Mouse (Mus musculus) liver, embryonic 11.5 days (tissue): ENCODE results near the gene Ccdc142. TPM values are rescaled to one million over a fixed set of nuclear protein-coding genes. Genes with fewer than 3 reads are reported as not detected.

Experiments used
- ATAC-seq: fragments of 200-750 bp; cut with Nextera tagmentation; replicated peaks from 2 replicates; pipeline ENCODE4 v1.8.0; 2017; ENCODE audit warnings: moderate number of reproducible peaks, mild to moderate bottlenecking, moderate TSS enrichment, moderate library complexity; ENCODE audit not compliant: low FRiP score
- DNase-seq: peaks from one replicate; pipeline ENCODE4 v3.0.0-alpha.2; 2017; ENCODE audit warnings: low spot score
- H3K27ac ChIP-seq: fragments of 300-500 bp; sonication (generic); 2 replicates; pipeline ENCODE4 v1.5.1; 2014; ENCODE audit warnings: mild to moderate bottlenecking, low read depth, low read length, control low read depth
- H3K27me3 ChIP-seq: fragments of 300-500 bp; sonication (generic); replicated peaks from 2 replicates; pipeline ENCODE4 v1.6.1; 2014; ENCODE audit warnings: low read length, mixed read lengths; ENCODE audit not compliant: control insufficient read depth, insufficient read depth
- H3K36me3 ChIP-seq: fragments of 300-500 bp; sonication (generic); 2 replicates; pipeline ENCODE4 v1.6.1; 2014; ENCODE audit warnings: mild to moderate bottlenecking, low read length, moderate library complexity, mixed read lengths; ENCODE audit not compliant: control insufficient read depth, insufficient read depth
- H3K4me1 ChIP-seq: fragments of 300-500 bp; sonication (generic); replicated peaks from 2 replicates; pipeline ENCODE4 v1.6.1; 2014; ENCODE audit warnings: low read length, mixed read lengths; ENCODE audit not compliant: control insufficient read depth, insufficient read depth
- H3K4me2 ChIP-seq: fragments of 300-500 bp; sonication (generic); 2 replicates; pipeline ENCODE4 v1.6.1; 2014; ENCODE audit warnings: mild to moderate bottlenecking, control low read depth, moderate library complexity
- H3K4me3 ChIP-seq: fragments of 300-500 bp; sonication (generic); 2 replicates; pipeline ENCODE4 v1.5.1; 2014; ENCODE audit warnings: low read depth, low read length, control low read depth
- H3K9ac ChIP-seq: fragments of 300-500 bp; sonication (generic); 2 replicates; pipeline ENCODE4 v1.6.1; 2014; ENCODE audit warnings: low read depth, low read length, control low read depth
- H3K9me3 ChIP-seq: fragments of 300-500 bp; sonication (generic); 2 replicates; pipeline ENCODE4 v1.6.1; 2016; ENCODE audit warnings: low read length, inconsistent platforms, mixed read lengths; ENCODE audit not compliant: control insufficient read depth
- WGBS: fragments of 180-500 bp; shearing (Covaris S2); extraction: QIAGEN DNeasy Blood & Tissue Kit; methylation state at CpG from one replicate; pipeline ENCODE4 v1.1.7; 2014; 5-methylcytosine and 5-hydroxymethylcytosine counted together
- polyA plus RNA-seq: library from polyadenylated mRNA; unstranded; fragments of >200 nt; fragmentation: Nextera tagmentation; extraction: Ambion mirVana; gene quantifications from 2 replicates; pipeline ENCODE4 v1.2.1, GENCODE M21; 2014

The Ccdc142 gene
- 2.0 and 2.5 TPM in 2 replicates for polyA plus RNA-seq

DNA sequence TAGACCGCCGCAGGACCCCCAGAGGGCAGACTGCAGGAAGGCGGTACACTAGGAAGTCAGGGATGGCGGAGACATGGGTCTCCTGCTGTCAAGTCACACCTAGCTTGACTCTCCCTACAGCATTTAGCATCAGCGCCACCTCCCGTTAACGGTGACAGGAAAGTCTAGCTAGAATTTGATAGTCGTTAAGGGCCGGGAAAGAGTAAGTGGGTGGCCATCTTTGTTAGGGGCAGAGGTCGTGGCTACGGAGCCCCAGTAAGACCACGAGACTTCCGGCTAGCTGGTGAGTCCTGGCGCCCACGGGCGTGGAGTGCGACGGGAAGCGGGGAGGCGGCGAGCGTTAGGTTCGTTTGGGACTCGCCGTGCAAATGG lies at the start of gene Ccdc142, which contains the start of gene Gm42688:
Gene Ccdc142, plus strand, starts transcription at position 286 of the 372 bp plus-strand sequence.
Gene Gm42688, plus strand, starts transcription at position 302 of the 372 bp plus-strand sequence.
- H3K27ac ChIP-seq = peak within 1 kb of the TSS; percentile 87
- peaks cover 2% of the 10 kb centered on the region; the same call in 1 of the 2 replicates for H3K36me3 ChIP-seq
- H3K9me3 ChIP-seq = no peaks in the 10 kb centered on the region
- H3K4me3 ChIP-seq = peak within 1 kb of the TSS; percentile 87
- H3K27me3 ChIP-seq = no peaks in the 10 kb centered on the region; the same call in none of the 2 replicates
- DNase-seq = peak; percentile 78
- under 1% methylated on average over 25 of the region's 25 CpGs for WGBS
- H3K4me2 ChIP-seq = peak within 1 kb of the TSS; percentile 100
- peaks cover 23% of the 10 kb centered on the region for H3K4me1 ChIP-seq
- ATAC-seq = peak; percentile 86
- H3K9ac ChIP-seq = peak within 1 kb of the TSS; percentile 95

DNA sequence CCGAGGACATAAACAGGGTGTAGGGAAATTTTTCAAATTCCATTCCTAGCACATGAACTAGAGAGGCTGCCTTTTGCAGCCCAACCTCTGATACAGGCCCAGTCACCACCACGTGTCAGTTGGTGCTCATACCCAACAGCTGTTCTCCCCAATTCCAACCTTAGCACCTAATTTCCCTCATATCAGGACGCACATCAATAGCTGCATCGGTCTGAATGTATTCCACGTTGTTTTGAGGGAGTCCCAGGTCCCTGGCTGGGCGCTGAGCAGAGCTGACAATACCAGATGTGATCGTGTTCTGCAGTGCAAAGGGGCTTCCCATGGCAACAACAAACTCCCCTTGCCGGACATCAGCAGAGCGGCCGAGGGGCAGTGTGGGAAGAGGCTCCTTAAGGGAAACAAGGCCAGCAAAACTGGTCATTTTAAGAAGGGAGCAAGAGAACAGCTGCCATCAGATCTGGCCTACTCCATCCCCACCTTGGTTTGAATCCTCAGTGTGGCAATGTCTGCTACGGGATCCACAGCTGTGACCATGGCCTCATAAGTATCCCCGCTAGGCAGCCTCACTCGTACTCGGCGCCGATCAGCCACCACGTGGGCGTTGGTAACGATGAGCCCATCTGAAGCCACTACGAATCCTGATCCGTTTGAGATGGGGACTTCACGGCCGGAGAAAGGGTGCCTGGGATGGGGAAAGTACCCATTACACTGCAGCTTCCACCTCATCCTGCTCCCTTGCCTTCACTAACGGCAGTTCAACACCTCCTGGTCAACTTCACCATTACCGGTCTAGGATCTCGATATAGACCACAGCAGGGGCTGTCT lies 48.1 kb upstream of the Ccdc142 start:
- 2% methylated on average over 26 of the region's 26 CpGs for WGBS
- Histone ChIP-seq H3K36me3 (peaks cover 22% of the 10 kb centered on the region), H3K27me3 (no peaks in the 10 kb centered on the region), H3K4me1 (peaks cover 19% of the 10 kb centered on the region), H3K4me2 (peak overlapping the region; percentile 95), H3K9me3 (no peaks in the 10 kb centered on the region), H3K27ac (peak overlapping the region; percentile 87), H3K4me3 (peak overlapping the region; percentile 79), H3K9ac (peak overlapping the region; percentile 94)
- ATAC-seq (0 out of 2 replicates have a peak, but pooled peaks have one; percentile 6), DNase-seq (peak; percentile 58)

DNA sequence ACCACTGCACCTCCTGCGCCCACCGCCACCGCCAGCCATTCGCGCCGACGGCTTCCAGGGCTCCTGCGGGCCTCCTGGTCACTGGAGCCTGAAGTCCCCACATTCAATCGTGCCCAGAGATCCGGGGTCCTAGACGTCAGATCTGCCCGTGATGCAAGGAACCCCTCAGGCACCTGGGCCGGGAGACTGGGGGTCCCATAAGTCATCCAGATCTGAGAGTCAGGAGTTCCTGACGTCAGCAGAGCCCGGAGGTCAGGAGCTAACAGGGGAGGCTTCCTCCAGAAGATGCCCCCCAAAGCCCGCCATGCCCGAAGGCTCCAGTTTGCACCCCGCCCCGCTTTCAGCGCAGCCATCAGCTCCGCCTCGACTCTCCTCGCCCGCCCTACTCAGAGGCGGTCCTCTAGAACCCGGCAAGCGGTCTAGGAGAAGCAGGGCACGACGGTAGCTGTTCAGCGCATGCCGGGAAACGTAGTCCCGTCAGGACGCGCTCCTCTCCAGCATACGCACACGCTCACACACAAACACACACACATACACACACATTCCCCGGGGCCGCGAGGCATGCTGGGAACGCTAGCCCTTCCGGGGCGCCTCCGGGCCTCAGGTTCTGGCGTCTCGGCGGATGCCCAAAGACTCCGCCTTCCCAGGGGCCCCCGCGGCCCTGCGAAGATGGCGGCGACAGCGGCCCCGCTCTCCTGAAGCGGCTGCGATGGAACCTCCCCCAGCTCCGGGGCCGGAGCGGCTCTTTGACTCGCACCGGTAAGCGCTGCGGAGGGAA lies 47.1 kb upstream of the Ccdc142 start, which contains the start of gene Aup1:
Gene Aup1, plus strand, starts transcription at position 448 of the 778 bp plus-strand sequence.
- Histone ChIP-seq H3K4me2 (peak within 1 kb of the TSS; percentile 95), H3K36me3 (peaks cover 22% of the 10 kb centered on the region), H3K27me3 (no peaks in the 10 kb centered on the region), H3K9me3 (no peaks in the 10 kb centered on the region), H3K9ac (peak within 1 kb of the TSS; percentile 94), H3K27ac (peak within 1 kb of the TSS; percentile 87), H3K4me3 (peak within 1 kb of the TSS; percentile 79), H3K4me1 (peaks cover 20% of the 10 kb centered on the region)
- DNase-seq (peak; percentile 97), ATAC-seq (peak; percentile 93)
- WGBS = under 1% methylated on average over 64 of the region's 64 CpGs

DNA sequence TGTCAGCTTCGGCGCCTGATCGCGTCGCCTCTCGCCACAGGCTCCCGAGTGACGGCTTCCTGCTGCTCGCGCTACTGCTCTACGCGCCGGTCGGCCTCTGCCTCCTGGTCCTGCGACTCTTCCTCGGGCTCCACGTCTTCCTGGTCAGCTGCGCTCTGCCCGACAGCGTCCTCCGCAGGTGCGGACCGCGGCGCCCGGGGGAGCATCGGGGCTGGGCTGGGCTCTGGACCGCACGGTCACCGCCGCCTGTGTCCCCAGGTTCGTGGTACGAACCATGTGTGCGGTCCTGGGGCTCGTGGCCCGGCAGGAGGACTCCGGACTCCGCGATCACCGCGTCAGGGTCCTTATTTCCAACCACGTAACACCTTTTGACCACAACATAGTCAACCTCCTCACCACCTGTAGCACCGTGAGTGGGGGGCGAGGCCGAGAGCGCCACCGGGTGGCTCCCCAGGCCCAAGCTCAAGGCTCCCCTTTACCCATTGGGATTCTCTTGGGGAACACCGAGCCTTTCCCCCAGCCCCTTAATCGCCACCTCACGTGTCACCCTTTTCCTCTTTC lies 46.5 kb upstream of the Ccdc142 start, which contains the start of gene Htra2:
Gene Htra2, minus strand, starts transcription at position 403 of the 561 bp plus-strand sequence.
- Histone ChIP-seq H3K9ac (peak within 1 kb of the TSS; percentile 94), H3K4me2 (peak within 1 kb of the TSS; percentile 95), H3K4me3 (peak within 1 kb of the TSS; percentile 79), H3K27ac (peak within 1 kb of the TSS; percentile 87), H3K4me1 (peaks cover 21% of the 10 kb centered on the region), H3K9me3 (no peaks in the 10 kb centered on the region), H3K36me3 (peaks cover 22% of the 10 kb centered on the region), H3K27me3 (no peaks in the 10 kb centered on the region)
- DNase-seq (no peak), ATAC-seq (peak; percentile 17)
- WGBS = under 1% methylated on average over 50 of the region's 50 CpGs

DNA sequence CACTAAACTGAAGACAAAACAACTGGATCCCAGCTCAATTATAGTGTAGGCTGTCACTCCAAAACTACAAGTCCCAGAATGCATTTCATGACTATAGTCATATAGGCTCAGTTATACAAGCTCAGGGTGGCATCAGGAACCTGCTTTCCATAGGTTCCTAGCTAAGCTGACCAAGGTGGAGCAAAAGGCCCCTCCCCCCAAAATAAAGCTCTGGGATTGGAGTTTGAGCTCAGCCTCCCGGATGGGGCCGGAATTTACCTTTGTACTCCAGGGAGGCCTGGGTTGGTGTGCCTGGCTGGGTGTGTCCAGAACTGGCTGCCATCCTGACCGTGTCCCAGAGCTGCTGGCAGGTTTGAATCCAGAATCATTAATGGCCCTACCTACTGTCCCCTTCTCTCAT lies 43.6 kb upstream of the Ccdc142 start, which contains the start of gene Dqx1:
Gene Dqx1, plus strand, starts transcription at position 55 of the 400 bp plus-strand sequence.
- peaks cover 17% of the 10 kb centered on the region for H3K4me1 ChIP-seq
- H3K27me3 ChIP-seq = peaks cover 20% of the 10 kb centered on the region
- ATAC-seq = no peak
- peak within 1 kb of the TSS; percentile 26; the same call in 1 of the 2 replicates for H3K9ac ChIP-seq
- no peaks in the 10 kb centered on the region for H3K9me3 ChIP-seq
- WGBS = 64% methylated on average over 3 of the region's 3 CpGs
- no peak within 1 kb of the TSS; the same call in 1 of the 2 replicates for H3K27ac ChIP-seq
- peak within 1 kb of the TSS; percentile 33 for H3K4me3 ChIP-seq
- H3K36me3 ChIP-seq = peaks cover 15% of the 10 kb centered on the region
- no peak for DNase-seq
- peak within 1 kb of the TSS; percentile 54 for H3K4me2 ChIP-seq

DNA sequence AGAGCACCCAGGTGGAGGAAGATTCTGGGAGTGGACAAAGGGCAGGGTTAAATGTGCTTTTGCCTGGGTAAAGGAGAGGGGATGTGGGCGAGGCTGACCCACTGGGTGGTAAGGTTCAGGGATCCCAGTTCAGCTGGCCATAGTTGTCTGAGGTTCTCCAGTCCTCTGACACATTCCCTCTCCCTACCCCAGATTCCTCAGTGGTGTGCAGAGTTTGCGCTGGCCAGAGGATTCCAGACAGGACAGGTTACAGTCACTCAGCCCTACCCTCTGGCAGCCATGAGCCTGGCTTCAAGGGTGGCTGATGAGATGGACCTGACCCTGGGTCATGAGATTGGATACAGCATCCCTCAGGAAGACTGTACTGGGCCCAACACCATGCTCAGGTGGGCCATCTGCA lies 42.7 kb upstream of the Ccdc142 start:
- Histone ChIP-seq H3K27me3 (peaks cover 30% of the 10 kb centered on the region), H3K27ac (no peak overlapping the region), H3K4me2 (peak overlapping the region; percentile 54), H3K36me3 (peaks cover 15% of the 10 kb centered on the region), H3K4me3 (peak overlapping the region; percentile 33; the same call in 1 of the 2 replicates), H3K9ac (no peak overlapping the region), H3K9me3 (no peaks in the 10 kb centered on the region), H3K4me1 (peaks cover 13% of the 10 kb centered on the region)
- ATAC-seq = no peak
- 91% methylated on average over 2 of the region's 2 CpGs for WGBS
- no peak for DNase-seq

DNA sequence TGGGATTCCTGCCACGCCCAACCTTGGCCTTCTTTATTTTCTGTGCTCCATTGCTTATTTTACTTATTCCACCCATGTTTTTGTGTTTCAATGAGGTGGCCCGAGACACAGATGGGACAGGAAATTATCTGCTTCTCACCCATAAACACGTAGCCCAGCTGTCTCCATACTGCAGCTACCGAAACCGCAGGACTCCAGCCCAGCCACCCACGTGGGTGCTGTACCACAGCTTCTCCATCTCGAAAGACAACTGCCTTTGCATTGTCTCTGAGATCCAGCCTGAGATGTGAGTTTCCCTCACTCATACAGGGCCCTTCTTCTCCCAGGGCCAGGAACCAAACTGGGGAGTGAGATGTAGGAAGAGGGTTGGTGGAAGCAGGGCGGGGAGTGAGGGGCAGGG lies 35.4 kb upstream of the Ccdc142 start:
- no peak overlapping the region for H3K27ac ChIP-seq
- H3K4me1 ChIP-seq = peaks cover 15% of the 10 kb centered on the region
- H3K9me3 ChIP-seq = no peaks in the 10 kb centered on the region
- ATAC-seq = no peak
- H3K9ac ChIP-seq = no peak overlapping the region
- WGBS = 38% methylated on average over 8 of the region's 8 CpGs
- H3K4me3 ChIP-seq = no peak overlapping the region
- DNase-seq = no peak
- H3K4me2 ChIP-seq = no peak overlapping the region
- peaks cover 100% of the 10 kb centered on the region for H3K27me3 ChIP-seq
- no peaks in the 10 kb centered on the region for H3K36me3 ChIP-seq

DNA sequence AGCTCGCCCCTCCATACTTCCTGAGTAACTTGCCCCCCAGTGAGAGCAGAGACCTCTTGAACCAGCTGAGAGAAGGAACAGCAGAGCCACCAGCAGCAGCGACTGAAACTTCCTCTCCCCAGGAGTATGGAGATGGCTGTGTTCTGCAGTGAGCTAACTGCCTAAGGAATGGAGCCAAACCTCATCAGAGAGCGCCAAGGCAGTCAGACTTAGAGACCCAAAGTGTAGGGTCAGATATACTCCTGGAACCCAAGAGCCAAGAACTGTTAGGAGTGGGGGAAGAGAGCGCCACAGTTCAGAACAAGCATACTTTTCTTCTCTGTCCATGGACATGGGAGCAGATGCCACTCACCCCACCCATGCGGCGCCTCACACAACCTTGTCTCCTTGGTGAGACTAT lies 35.0 kb upstream of the Ccdc142 start:
- no peak overlapping the region for H3K9ac ChIP-seq
- 33% methylated on average over 6 of the region's 6 CpGs for WGBS
- H3K36me3 ChIP-seq = no peaks in the 10 kb centered on the region
- H3K4me2 ChIP-seq = no peak overlapping the region
- ATAC-seq (no peak), DNase-seq (no peak)
- H3K4me1 ChIP-seq = peaks cover 19% of the 10 kb centered on the region
- H3K27me3 ChIP-seq = peaks cover 100% of the 10 kb centered on the region
- H3K9me3 ChIP-seq = no peaks in the 10 kb centered on the region
- H3K4me3 ChIP-seq = no peak overlapping the region
- H3K27ac ChIP-seq = no peak overlapping the region
